Mouse (Mus musculus): Measurements from ENCODE around the gene Myb.

- TF ChIP-seq CTCF (IDR thresholded peaks at IDR 0.05; ENCODE audit: borderline replicate concordance, insufficient read depth, low read depth, low read length) (no peak), POLR2A (IDR thresholded peaks at IDR 0.05; ENCODE audit: borderline replicate concordance, insufficient read depth, low read length) (no peak)
These were observed 52.0 kb downstream of the Myb start for GRCm38 (mm10) chr10:21108796-21109195.
